Mouse (Mus musculus) thymus, adult 2 months (tissue): Measurements from ENCODE around the gene Arhgap6.

Experiments
- CTCF ChIP-seq: fragments of 200-500 bp; IDR thresholded peaks from 2 replicates; pipeline ENCODE4 v1.5.1; 2012; ENCODE audit warnings: mild to moderate bottlenecking, control low read depth, low read length, moderate library complexity, borderline replicate concordance; ENCODE audit not compliant: control insufficient read depth, poor library complexity, insufficient read depth; ENCODE audit errors: extremely low read depth
- POLR2A ChIP-seq: fragments of 200-500 bp; IDR thresholded peaks from 2 replicates; pipeline ENCODE4 v1.6.1; 2012; ENCODE audit warnings: mild to moderate bottlenecking, low read length, control low read depth, moderate library complexity; ENCODE audit not compliant: control insufficient read depth, poor library complexity, insufficient read depth; ENCODE audit errors: extremely low read depth

DNA sequence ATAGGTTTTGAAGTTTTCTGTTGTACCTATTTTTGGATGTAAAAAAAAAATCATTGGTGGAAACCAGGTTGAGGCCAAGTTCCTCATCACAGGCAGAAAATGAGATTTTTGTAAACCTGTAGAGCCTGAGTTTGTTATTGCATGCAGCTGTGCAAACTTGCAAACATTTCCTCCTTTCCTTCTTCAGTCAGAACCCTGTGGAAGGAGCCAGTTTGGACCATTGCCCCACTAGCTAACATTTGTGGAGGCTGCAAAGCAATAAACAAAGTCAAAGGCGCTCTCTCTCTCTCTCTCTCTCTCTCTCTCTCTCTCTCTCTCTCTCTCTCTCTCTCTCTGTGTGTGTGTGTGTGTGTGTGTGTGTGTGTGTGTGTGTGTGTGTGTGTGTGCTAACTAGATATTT is 378.9 kb downstream of the Arhgap6 start:
- TF ChIP-seq CTCF, result no peak
- TF ChIP-seq POLR2A, result no peak
